Mouse (Mus musculus): Measurements from ENCODE around the gene Apex2.

GRCm38 (mm10) chrX:150514127-150514526 lies 75.5 kb downstream of the Apex2 start:
- no peak for TF ChIP-seq MAFK (IDR thresholded peaks at IDR 0.05; ENCODE audit: insufficient read depth, low read depth, low read length)
- no peak for TF ChIP-seq HCFC1 (IDR thresholded peaks at IDR 0.05; ENCODE audit: borderline replicate concordance, insufficient read depth, low read length)

Data from ES-E14 (cell line).